Mouse (Mus musculus) midbrain, embryonic 11.5 days (tissue): ENCODE data around the gene Fam166b. TPM values are rescaled to one million over a fixed set of nuclear protein-coding genes. Genes with fewer than 3 reads are reported as not detected.

Experiments
- ATAC-seq: fragments of 200-750 bp; cut with Nextera tagmentation; 2 replicates; pipeline ENCODE4 v1.8.0; 2017; ENCODE audit warnings: moderate TSS enrichment, moderate library complexity; ENCODE audit not compliant: low FRiP score
- DNase-seq: peaks from one replicate; pipeline ENCODE4 v3.0.0; 2015; ENCODE audit warnings: low spot score; ENCODE audit errors: missing footprints
- H3K27ac ChIP-seq: fragments of 300-500 bp; sonication (generic); 2 replicates; pipeline ENCODE4 v1.5.1; 2014; ENCODE audit warnings: low read depth, low read length
- H3K27me3 ChIP-seq: fragments of 300-500 bp; sonication (generic); 2 replicates; pipeline ENCODE4 v1.6.1; 2014; ENCODE audit warnings: mild to moderate bottlenecking, low read length, moderate library complexity, mixed read lengths; ENCODE audit not compliant: control insufficient read depth, insufficient read depth
- H3K36me3 ChIP-seq: fragments of 300-500 bp; sonication (generic); 2 replicates; pipeline ENCODE4 v1.6.1; 2014; ENCODE audit warnings: mild to moderate bottlenecking, low read length, moderate library complexity, mixed read lengths; ENCODE audit not compliant: control insufficient read depth, insufficient read depth
- H3K4me1 ChIP-seq: fragments of 300-500 bp; sonication (generic); 2 replicates; pipeline ENCODE4 v1.6.1; 2014; ENCODE audit warnings: low read length; ENCODE audit not compliant: control insufficient read depth, insufficient read depth
- H3K4me2 ChIP-seq: fragments of 300-500 bp; sonication (generic); 2 replicates; pipeline ENCODE4 v1.6.1; 2014; ENCODE audit warnings: mild to moderate bottlenecking, moderate library complexity
- H3K4me3 ChIP-seq: fragments of 300-500 bp; sonication (generic); 2 replicates; pipeline ENCODE4 v1.5.1; 2014; ENCODE audit warnings: low read depth, low read length
- H3K9ac ChIP-seq: fragments of 300-500 bp; sonication (generic); 2 replicates; pipeline ENCODE4 v1.6.1; 2014; ENCODE audit warnings: low read length
- H3K9me3 ChIP-seq: fragments of 300-500 bp; sonication (generic); 2 replicates; pipeline ENCODE4 v1.6.1; 2016; ENCODE audit warnings: low read length; ENCODE audit not compliant: control insufficient read depth
- WGBS: fragments of 180-500 bp; shearing (Covaris S2); extraction: QIAGEN DNeasy Blood & Tissue Kit; methylation state at CpG from one replicate; pipeline ENCODE4 v1.1.7; 2014; 5-methylcytosine and 5-hydroxymethylcytosine counted together
- polyA plus RNA-seq: library from polyadenylated mRNA; unstranded; fragments of >200 nt; fragmentation: Nextera tagmentation; extraction: Ambion mirVana; gene quantifications from 2 replicates; pipeline ENCODE4 v1.2.1, GENCODE M21; 2014

The Fam166b gene
- polyA plus RNA-seq, 1 experiment from 2014 or later = 0.59 TPM

DNA sequence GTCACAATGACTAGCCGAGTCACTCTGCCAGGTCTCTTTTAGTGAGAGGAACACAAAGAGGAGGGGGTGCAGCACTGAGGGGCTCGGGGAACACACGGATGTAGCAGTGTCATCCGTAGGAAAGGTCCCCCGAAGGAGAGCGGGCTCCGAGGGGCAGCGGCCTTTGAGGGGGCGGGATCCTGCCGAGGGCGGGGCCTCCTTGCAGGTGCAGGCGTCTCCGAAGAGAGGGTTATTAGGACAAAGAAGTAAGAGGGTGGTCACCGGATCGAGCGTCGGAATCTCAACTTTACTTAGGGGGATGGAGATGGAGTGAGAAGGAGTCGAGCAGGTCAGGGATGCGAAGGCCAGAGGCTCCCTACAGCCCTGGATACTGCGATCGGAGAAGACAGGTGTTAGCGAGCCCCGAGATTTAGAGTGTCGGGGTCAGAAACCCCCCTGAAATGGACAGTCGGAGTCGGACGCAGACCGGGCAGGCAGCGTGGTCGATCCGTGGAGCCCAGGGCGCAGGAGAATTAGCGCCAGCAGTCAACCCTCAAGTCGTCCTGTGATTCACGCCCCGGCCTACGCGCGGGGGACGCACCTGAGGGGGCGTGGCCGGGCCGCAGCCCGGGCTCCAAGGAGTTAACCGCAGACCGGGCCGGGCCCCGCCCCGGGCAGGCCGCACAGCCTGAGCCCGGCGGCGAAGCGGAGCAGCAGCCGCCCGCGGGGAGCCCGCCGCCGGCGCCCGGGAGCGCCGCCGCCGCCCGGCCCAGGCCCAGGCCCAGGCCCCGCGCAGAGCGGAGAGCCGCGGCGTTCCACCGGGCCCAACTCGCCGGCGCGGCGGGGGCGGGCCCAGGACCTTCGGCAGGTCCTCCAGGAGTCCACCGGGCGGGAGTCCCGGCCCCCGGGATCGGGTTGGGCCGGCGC is 13.8 kb upstream of the Fam166b start:
- H3K9me3 ChIP-seq = no peaks in the 10 kb centered on the region
- no peaks in the 10 kb centered on the region for H3K27me3 ChIP-seq
- peak overlapping the region; percentile 97 for H3K4me3 ChIP-seq
- DNase-seq (peak; percentile 95), ATAC-seq (peak; percentile 76)
- peaks cover 8% of the 10 kb centered on the region for H3K4me1 ChIP-seq
- peak overlapping the region; percentile 75 for H3K27ac ChIP-seq
- H3K36me3 ChIP-seq = peaks cover 9% of the 10 kb centered on the region; the same call in 1 of the 2 replicates
- H3K4me2 ChIP-seq = peak overlapping the region; percentile 91
- peak overlapping the region; percentile 93 for H3K9ac ChIP-seq
- WGBS = under 1% methylated on average over 88 of the region's 88 CpGs

DNA sequence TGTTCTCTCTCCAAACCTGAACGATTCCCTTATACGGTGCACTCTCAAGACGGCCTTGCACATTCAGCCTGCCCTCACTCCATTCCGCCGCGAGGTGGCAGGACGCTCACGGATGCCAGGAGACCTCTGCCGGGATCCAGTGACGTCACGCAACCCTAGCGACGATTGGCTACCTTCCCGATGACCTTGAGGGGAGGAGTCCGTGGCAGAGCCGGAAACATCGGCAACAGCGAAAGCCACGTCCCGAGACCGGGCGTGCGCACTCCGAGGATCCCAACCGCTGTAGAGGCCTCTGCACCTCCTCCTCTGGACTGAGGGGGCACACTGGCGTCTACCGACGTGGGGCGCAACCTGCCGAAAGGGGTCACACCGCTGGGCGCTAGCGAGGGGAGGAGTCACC is 13.1 kb upstream of the Fam166b start:
- WGBS = under 1% methylated on average over 33 of the region's 33 CpGs
- ATAC-seq (peak; percentile 96), DNase-seq (peak; percentile 99)
- peak overlapping the region; percentile 91 for H3K4me2 ChIP-seq
- H3K9ac ChIP-seq = peak overlapping the region; percentile 93
- peak overlapping the region; percentile 97 for H3K4me3 ChIP-seq
- H3K27ac ChIP-seq = peak overlapping the region; percentile 75
- no peaks in the 10 kb centered on the region for H3K9me3 ChIP-seq
- peaks cover 8% of the 10 kb centered on the region for H3K4me1 ChIP-seq
- H3K27me3 ChIP-seq = no peaks in the 10 kb centered on the region
- H3K36me3 ChIP-seq = peaks cover 9% of the 10 kb centered on the region; the same call in 1 of the 2 replicates

DNA sequence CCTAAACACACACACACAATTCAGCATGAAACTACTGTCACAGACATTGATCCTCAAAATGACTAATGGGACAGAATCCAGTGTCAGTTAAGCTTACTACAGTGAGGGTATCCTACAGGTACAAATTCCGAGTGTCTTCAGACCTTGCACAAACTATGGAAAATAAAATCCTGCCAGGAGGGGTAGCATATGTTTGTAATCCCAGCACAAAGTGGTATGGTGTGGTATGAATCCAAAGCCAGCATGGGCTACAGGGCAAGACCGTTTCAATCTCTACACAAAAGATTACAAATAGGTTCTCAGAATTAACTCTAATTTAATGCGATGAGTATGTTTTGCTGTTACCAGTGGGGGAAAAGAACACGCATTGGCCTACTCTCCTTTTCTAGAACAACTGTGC is 12.7 kb upstream of the Fam166b start, which contains the start of gene Tesk1:
Gene Tesk1 (plus strand): TSS at position 301 of the 400 bp plus-strand sequence.
- Histone ChIP-seq H3K9me3 (no peaks in the 10 kb centered on the region), H3K4me2 (peak within 1 kb of the TSS; percentile 91), H3K27me3 (no peaks in the 10 kb centered on the region), H3K4me1 (peaks cover 8% of the 10 kb centered on the region), H3K4me3 (peak within 1 kb of the TSS; percentile 97), H3K27ac (peak within 1 kb of the TSS; percentile 75), H3K36me3 (peaks cover 8% of the 10 kb centered on the region; the same call in 1 of the 2 replicates), H3K9ac (peak within 1 kb of the TSS; percentile 93)
- ATAC-seq (peak; percentile 2), DNase-seq (no peak)
- WGBS = 29% methylated on average over 4 of the region's 4 CpGs

DNA sequence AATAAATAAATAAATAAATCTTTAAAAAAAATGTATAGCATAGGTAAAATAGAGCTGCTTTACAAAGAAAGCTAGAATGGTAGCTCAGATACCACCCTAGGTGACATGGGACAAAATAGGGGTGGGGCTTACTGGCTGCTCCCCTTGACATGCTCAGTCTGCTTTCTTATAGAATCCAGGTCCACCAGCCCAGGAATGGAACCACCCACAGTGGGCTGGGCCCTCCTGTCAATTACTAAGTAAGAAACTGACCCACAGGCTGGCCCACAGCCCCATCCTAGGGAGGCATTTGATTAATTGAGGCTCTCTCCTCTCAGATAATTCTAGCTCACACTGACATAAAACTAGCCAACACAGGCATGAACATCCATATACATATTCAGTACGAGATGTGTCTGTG is 3.9 kb upstream of the Fam166b start:
- no peaks in the 10 kb centered on the region for H3K36me3 ChIP-seq
- no peak overlapping the region for H3K27ac ChIP-seq
- WGBS = 100% methylated on average over 1 of the region's 1 CpGs
- peaks cover 4% of the 10 kb centered on the region; the same call in 1 of the 2 replicates for H3K4me1 ChIP-seq
- no peak overlapping the region for H3K4me2 ChIP-seq
- H3K4me3 ChIP-seq = no peak overlapping the region
- peaks cover 9% of the 10 kb centered on the region for H3K27me3 ChIP-seq
- DNase-seq (peak; percentile 77), ATAC-seq (no peak)
- H3K9me3 ChIP-seq = no peaks in the 10 kb centered on the region
- H3K9ac ChIP-seq = no peak overlapping the region

DNA sequence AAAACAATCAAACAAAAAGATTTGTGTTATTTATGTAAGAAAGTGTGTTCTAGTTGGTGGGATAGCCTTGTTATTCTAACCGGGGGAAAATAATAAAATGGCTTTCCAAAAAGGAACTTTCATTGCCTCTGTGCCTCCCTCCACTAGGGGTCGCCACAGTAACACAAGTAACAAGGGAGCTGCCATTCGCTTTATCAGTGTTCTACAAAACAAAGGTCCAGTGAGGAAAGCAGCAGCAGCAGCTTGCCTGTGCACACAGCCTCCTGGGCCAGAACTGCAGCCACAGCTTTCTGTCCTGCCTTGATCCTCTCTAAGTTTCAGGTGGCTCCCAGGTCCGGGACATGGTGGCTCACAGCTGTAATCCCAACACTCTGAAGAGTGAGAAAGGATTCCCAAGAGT is 2.8 kb upstream of the Fam166b start:
- ATAC-seq (peak; percentile 60), DNase-seq (peak; percentile 96)
- Histone ChIP-seq H3K4me2 (no peak overlapping the region), H3K4me3 (no peak overlapping the region), H3K27me3 (peaks cover 21% of the 10 kb centered on the region), H3K27ac (peak overlapping the region; percentile 65), H3K4me1 (peaks cover 7% of the 10 kb centered on the region; the same call in 1 of the 2 replicates), H3K36me3 (no peaks in the 10 kb centered on the region), H3K9ac (peak overlapping the region; percentile 33; the same call in 1 of the 2 replicates), H3K9me3 (no peaks in the 10 kb centered on the region)
- WGBS = 13% methylated on average over 4 of the region's 4 CpGs

DNA sequence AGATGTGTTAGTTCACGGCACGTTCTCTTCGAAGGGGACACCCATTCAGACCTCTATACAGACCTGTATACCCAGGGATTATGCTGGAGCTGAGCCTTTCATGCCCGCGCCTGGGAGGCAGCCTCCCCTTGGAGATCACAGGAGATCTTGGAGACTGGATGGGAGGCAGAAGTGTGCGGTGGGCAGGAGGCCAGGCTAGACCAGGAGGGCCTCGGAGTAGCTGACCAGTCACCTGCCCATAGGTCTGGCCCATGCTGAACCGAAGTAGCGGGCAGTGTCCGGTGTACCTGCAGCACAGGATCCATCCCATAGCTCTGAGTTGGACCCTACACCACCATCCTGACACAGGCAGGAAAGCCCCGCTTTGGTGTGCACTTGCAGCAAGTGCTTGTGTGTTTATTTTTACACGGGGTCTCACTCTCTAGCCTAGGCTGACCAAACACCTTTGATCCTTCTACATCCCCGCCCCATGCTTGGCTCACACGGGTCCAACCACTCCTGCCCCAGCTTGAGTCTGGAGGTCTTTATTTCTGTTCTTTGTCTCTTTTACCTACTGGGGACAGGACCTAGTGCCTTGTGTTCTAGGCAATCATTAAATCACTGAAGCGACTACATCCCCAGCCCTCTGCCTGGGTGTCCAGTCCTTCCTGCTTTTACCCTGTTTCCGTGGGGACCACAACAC is 613 bp downstream of the Fam166b start:
- H3K9ac ChIP-seq = peak overlapping the region; percentile 13; the same call in 1 of the 2 replicates
- H3K4me2 ChIP-seq = no peak overlapping the region
- no peak overlapping the region for H3K27ac ChIP-seq
- H3K27me3 ChIP-seq = peaks cover 45% of the 10 kb centered on the region
- H3K4me3 ChIP-seq = no peak overlapping the region
- 19% methylated on average over 16 of the region's 16 CpGs for WGBS
- DNase-seq (peak; percentile 87), ATAC-seq (0 out of 2 replicates have a peak, but pooled peaks have one; percentile 13)
- peaks cover 4% of the 10 kb centered on the region; the same call in 1 of the 2 replicates for H3K36me3 ChIP-seq
- H3K9me3 ChIP-seq = no peaks in the 10 kb centered on the region
- peaks cover 13% of the 10 kb centered on the region for H3K4me1 ChIP-seq

DNA sequence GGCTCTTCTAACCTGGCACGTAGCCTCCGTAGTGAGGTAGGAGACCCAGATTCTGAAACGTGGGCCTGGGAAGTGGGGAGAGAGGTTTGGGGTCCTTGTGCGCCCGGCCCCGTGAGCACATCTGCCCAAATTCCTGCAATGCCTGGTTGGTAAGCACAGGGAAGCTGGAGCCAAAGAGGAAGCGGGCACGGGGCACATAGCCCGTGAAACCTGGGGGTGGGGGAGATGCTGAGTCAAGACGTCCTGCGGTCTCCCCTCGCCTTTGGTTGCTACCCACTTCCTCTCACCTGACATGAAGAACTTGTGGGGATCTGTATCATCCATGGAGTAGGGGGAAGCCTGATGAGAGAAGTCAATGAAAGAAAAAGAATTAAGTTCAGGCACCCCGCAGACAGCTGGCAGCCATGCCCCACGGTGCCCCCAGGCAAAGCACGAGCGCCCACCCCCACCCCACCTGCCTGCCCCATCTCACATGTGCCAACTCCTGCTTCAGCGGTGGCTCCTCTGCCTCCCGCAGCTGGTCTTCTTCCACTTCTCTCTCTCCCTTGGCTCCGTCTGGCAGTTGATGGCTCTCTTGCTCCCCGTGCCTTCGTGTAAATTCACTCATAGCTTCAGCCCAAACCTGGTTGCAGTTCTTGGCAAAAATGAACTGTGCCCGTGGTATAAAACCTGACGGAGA is 1.3 kb downstream of the Fam166b start:
- DNase-seq (peak; percentile 88), ATAC-seq (no peak)
- no peak overlapping the region for H3K4me2 ChIP-seq
- H3K9me3 ChIP-seq = no peaks in the 10 kb centered on the region
- H3K9ac ChIP-seq = no peak overlapping the region
- H3K36me3 ChIP-seq = peaks cover 4% of the 10 kb centered on the region; the same call in 1 of the 2 replicates
- no peak overlapping the region for H3K27ac ChIP-seq
- H3K27me3 ChIP-seq = peaks cover 45% of the 10 kb centered on the region
- 19% methylated on average over 23 of the region's 23 CpGs for WGBS
- H3K4me1 ChIP-seq = peaks cover 13% of the 10 kb centered on the region
- no peak overlapping the region for H3K4me3 ChIP-seq

DNA sequence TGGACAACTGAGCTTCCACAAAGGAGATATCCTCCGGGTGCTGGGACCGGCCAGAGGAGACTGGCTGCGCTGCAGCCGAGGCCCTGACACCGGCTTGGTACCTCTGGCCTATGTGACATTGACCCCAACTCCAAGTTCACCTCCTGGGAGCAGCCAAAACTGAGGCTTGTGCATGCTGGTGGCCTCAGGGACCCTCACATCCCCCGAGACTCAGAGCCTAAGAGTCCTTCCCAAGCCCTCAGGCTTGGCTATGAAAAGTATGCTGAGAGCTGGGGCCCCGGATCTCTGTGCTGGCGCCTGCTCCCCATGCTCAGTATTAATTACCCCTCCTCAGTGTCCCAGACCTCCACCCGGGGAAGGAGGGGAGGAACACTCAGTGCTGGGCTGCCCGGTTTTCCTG is 2.4 kb downstream of the Fam166b start:
- Histone ChIP-seq H3K4me1 (peaks cover 13% of the 10 kb centered on the region), H3K4me2 (no peak overlapping the region), H3K9me3 (no peaks in the 10 kb centered on the region), H3K9ac (no peak overlapping the region), H3K36me3 (peaks cover 4% of the 10 kb centered on the region; the same call in 1 of the 2 replicates), H3K4me3 (no peak overlapping the region), H3K27ac (no peak overlapping the region), H3K27me3 (peaks cover 45% of the 10 kb centered on the region)
- peak; percentile 88 for DNase-seq
- 47% methylated on average over 10 of the region's 10 CpGs for WGBS
- ATAC-seq = no peak
